Comparison of ENCODE assay signal across 13 mouse cellular contexts in genomic region chr1:88809756-88810155, GRCm38 (mm10).
DNase-seq lines count a peak whose midpoint lies in the region.
"Had no signal": no experiment of that assay in that cellular context is flagged by ENCODE, and none has a peak within 500 bp of the region (broad histone marks: within the 10 kb centered on the region; RNA-seq: fewer than 3 reads in every experiment).

No protein-coding gene starts in this region.

- intact Hi-C loops in heart, postnatal 36 days (cut with DNase I) = no loop called here
- intact Hi-C loops in left cerebral cortex, postnatal 14 days (cut with DNase I) = no loop called here

- DNase-seq in heart, adult 11 months = peak; percentile 59
- no peak for DNase-seq in heart, postnatal 36 days
- peak; percentile 27 for DNase-seq in 3T3-L1 (ENCODE audit: low read depth, low spot score)
- DNase-seq in embryo, embryonic 10 days (ENCODE audit: low spot score) = peak; percentile 48
- peak; percentile 54 for DNase-seq in mesoderm, embryonic 11.5 days (ENCODE audit: low read depth, low spot score)
- no peak for DNase-seq in cerebellum, postnatal 10 days
- DNase-seq in left cerebral cortex, postnatal 14 days (ENCODE audit: low spot score in 2 of 2) = no peak
- DNase-seq: adrenal gland, postnatal 14 days; cerebellum, adult 8-10 months; kidney, adult 2 months; kidney, postnatal 10 days; liver, postnatal 0 days; thymus, postnatal 36 days had no signal

Comparison
In these comparisons a context has a peak if more than half of its experiments do, and no peak if none do; other contexts are left out.
1. DNase-seq: peak in heart, adult 11 months (single experiment), 3T3-L1 (single experiment), embryo, embryonic 10 days (single experiment) and mesoderm, embryonic 11.5 days (single experiment); none in heart, postnatal 36 days (0 of 2), cerebellum, postnatal 10 days (0 of 2) and left cerebral cortex, postnatal 14 days (0 of 2).